Mouse (Mus musculus) erythroblast, embryonic 14.5 days (primary cell): Measurements from ENCODE around the gene Hgfac. TPM values are rescaled to one million over a fixed set of nuclear protein-coding genes. Genes with fewer than 3 reads are reported as not detected.

Source experiments
- H3K27me3 ChIP-seq: 2 replicates; pipeline ENCODE4 v1.6.1; 2012; ENCODE audit warnings: inconsistent platforms; ENCODE audit not compliant: control insufficient read depth
- H3K36me3 ChIP-seq: 2 replicates; pipeline ENCODE4 v1.6.1; 2012; ENCODE audit warnings: mild to moderate bottlenecking, inconsistent platforms; ENCODE audit not compliant: control insufficient read depth
- H3K4me1 ChIP-seq: 2 replicates; pipeline ENCODE4 v1.6.1; 2012; ENCODE audit warnings: inconsistent platforms; ENCODE audit not compliant: control insufficient read depth
- H3K4me3 ChIP-seq: replicated peaks from 2 replicates; pipeline ENCODE3; 2012; ENCODE audit warnings: moderate library complexity, mild to moderate bottlenecking, inconsistent platforms
- H3K9me3 ChIP-seq: 2 replicates; pipeline ENCODE4 v1.6.1; 2012; ENCODE audit warnings: low read length, inconsistent platforms, mixed read lengths; ENCODE audit not compliant: control insufficient read depth
- GATA1 ChIP-seq: IDR thresholded peaks from 2 replicates; pipeline ENCODE4 v1.6.1; 2012; ENCODE audit warnings: low read length, inconsistent platforms, mixed read lengths
- TAL1 ChIP-seq: IDR thresholded peaks from 3 replicates; pipeline ENCODE4 v1.6.1; 2012; ENCODE audit warnings: low read length, inconsistent platforms, mixed read lengths
- polyA plus RNA-seq: library from polyadenylated mRNA; stranded (reverse); fragments of >175 nt; gene quantifications from 2 replicates; pipeline ENCODE4 v1.2.3, GENCODE M21; 2012

Hgfac gene
- polyA plus RNA-seq, 1 experiment: 0.18 TPM

GRCm38 (mm10) chr5:35076369-35076768 lies 35.1 kb downstream of the Hgfac start:
- H3K9me3 ChIP-seq: no peaks in the 10 kb centered on the region
- no peak overlapping the region for H3K4me3 ChIP-seq
- H3K36me3 ChIP-seq: no peaks in the 10 kb centered on the region
- no peaks in the 10 kb centered on the region for H3K4me1 ChIP-seq
- H3K27me3 ChIP-seq: peaks cover 14% of the 10 kb centered on the region
- no peak for TF ChIP-seq GATA1
- no peak for TF ChIP-seq TAL1

- TF ChIP-seq TAL1 (no peak), GATA1 (no peak)
- peaks cover 14% of the 10 kb centered on the region for H3K27me3 ChIP-seq
Measured at GRCm38 (mm10) chr5:35079101-35079500, 37.8 kb downstream of the Hgfac start.

GRCm38 (mm10) chr5:35084913-35085312 lies 43.6 kb downstream of the Hgfac start:
- Histone ChIP-seq H3K4me3 (no peak overlapping the region), H3K36me3 (peaks cover 3% of the 10 kb centered on the region), H3K27me3 (peaks cover under 1% of the 10 kb centered on the region; the same call in 1 of the 2 replicates), H3K9me3 (no peaks in the 10 kb centered on the region), H3K4me1 (peaks cover 7% of the 10 kb centered on the region)
- no peak for TF ChIP-seq GATA1

More at GRCm38 (mm10) chr5:35079101-35079500, 37.8 kb downstream of the Hgfac start:
- Histone ChIP-seq H3K9me3 (no peaks in the 10 kb centered on the region), H3K4me1 (no peaks in the 10 kb centered on the region), H3K4me3 (no peak overlapping the region), H3K36me3 (no peaks in the 10 kb centered on the region)

- Histone ChIP-seq H3K9me3 (no peaks in the 10 kb centered on the region), H3K4me1 (peaks cover 7% of the 10 kb centered on the region), H3K27me3 (no peaks in the 10 kb centered on the region), H3K4me3 (no peak overlapping the region), H3K36me3 (peaks cover 37% of the 10 kb centered on the region)
- TF ChIP-seq GATA1 (no peak), TAL1 (no peak)
Measured at GRCm38 (mm10) chr5:35088785-35089613, 47.7 kb downstream of the Hgfac start.

GRCm38 (mm10) chr5:35089614-35089963 lies 48.3 kb downstream of the Hgfac start:
- peaks cover 41% of the 10 kb centered on the region for H3K36me3 ChIP-seq
- no peak overlapping the region for H3K4me3 ChIP-seq
- no peak for TF ChIP-seq GATA1
- TF ChIP-seq TAL1: no peak
- no peaks in the 10 kb centered on the region for H3K27me3 ChIP-seq
- peaks cover 7% of the 10 kb centered on the region for H3K4me1 ChIP-seq
- H3K9me3 ChIP-seq: no peaks in the 10 kb centered on the region

- Histone ChIP-seq H3K36me3 (peaks cover 62% of the 10 kb centered on the region), H3K27me3 (no peaks in the 10 kb centered on the region), H3K4me1 (peaks cover 7% of the 10 kb centered on the region), H3K9me3 (no peaks in the 10 kb centered on the region), H3K4me3 (no peak overlapping the region)
- no peak for TF ChIP-seq GATA1
- TF ChIP-seq TAL1: no peak
Measured at GRCm38 (mm10) chr5:35091636-35092035, 50.3 kb downstream of the Hgfac start.

Other genes starting within 250 kb of the Hgfac start
- gene Msantd1, start 133.5 kb upstream of the Hgfac start, polyA plus RNA-seq: 0.29 and 0.81 TPM in 2 replicates
- gene Rgs12, start 92.1 kb upstream of the Hgfac start, polyA plus RNA-seq: 8.3 and 9.3 TPM in 2 replicates
- gene Dok7, start 15.3 kb downstream of the Hgfac start, polyA plus RNA-seq: not detected in 2 replicates
- gene Lrpap1, start 64.3 kb downstream of the Hgfac start, polyA plus RNA-seq: 1.3 and 2.8 TPM in 2 replicates
- gene Adra2c, start 236.8 kb downstream of the Hgfac start, polyA plus RNA-seq: not detected in 2 replicates